Mouse (Mus musculus) heart, postnatal 0 days (tissue): ENCODE data around the gene Tcf15. TPM values are rescaled to one million over a fixed set of nuclear protein-coding genes. Genes with fewer than 3 reads are reported as not detected.

ENCODE experiments used
- ATAC-seq: fragments of 200-750 bp; cut with Nextera tagmentation; 2 replicates; pipeline ENCODE4 v1.8.0; 2017; ENCODE audit warnings: low read depth, moderate number of reproducible peaks, moderate library complexity; ENCODE audit not compliant: insufficient read depth
- DNase-seq: peaks from one replicate; pipeline ENCODE4 v3.0.0-alpha.2; 2016; ENCODE audit warnings: low spot score
- H3K27ac ChIP-seq: fragments of 300-500 bp; sonication (generic); 2 replicates; pipeline ENCODE4 v1.5.1; 2014; ENCODE audit warnings: low read depth, mild to moderate bottlenecking
- H3K27me3 ChIP-seq: fragments of 300-500 bp; sonication (generic); 2 replicates; pipeline ENCODE4 v1.6.1; 2014; ENCODE audit warnings: low read length, mixed read lengths; ENCODE audit not compliant: control insufficient read depth, insufficient read depth
- H3K36me3 ChIP-seq: fragments of 300-500 bp; sonication (generic); replicated peaks from 2 replicates; pipeline ENCODE4 v1.6.1; 2014; ENCODE audit warnings: low read length, mixed read lengths; ENCODE audit not compliant: control insufficient read depth, insufficient read depth
- H3K4me1 ChIP-seq: fragments of 300-500 bp; sonication (generic); 2 replicates; pipeline ENCODE4 v1.6.1; 2014; ENCODE audit warnings: antibody characterized with exemption; ENCODE audit not compliant: control insufficient read depth, insufficient read depth
- H3K4me2 ChIP-seq: fragments of 300-500 bp; sonication (generic); 2 replicates; pipeline ENCODE4 v1.6.1; 2014; ENCODE audit warnings: low read depth, mild to moderate bottlenecking, low read length, moderate library complexity
- H3K4me3 ChIP-seq: fragments of 300-500 bp; sonication (generic); 2 replicates; pipeline ENCODE4 v1.5.1; 2014; ENCODE audit warnings: low read depth, low read length
- H3K9ac ChIP-seq: fragments of 300-500 bp; sonication (generic); replicated peaks from 2 replicates; pipeline ENCODE4 v1.6.1; 2014; ENCODE audit warnings: low read depth, low read length, mixed read lengths
- H3K9me3 ChIP-seq: fragments of 300-500 bp; sonication (generic); replicated peaks from 2 replicates; pipeline ENCODE4 v1.6.1; 2016; ENCODE audit warnings: low read length; ENCODE audit not compliant: control insufficient read depth
- CTCF ChIP-seq: IDR thresholded peaks from 2 replicates; pipeline ENCODE4 v1.5.1; 2016; ENCODE audit warnings: antibody characterized with exemption, control low read depth, low read depth
- EP300 ChIP-seq: IDR thresholded peaks from 2 replicates; pipeline ENCODE4 v1.6.1; 2016; ENCODE audit warnings: antibody characterized with exemption, low read depth
- WGBS: fragments of 180-500 bp; shearing (Covaris S2); extraction: QIAGEN DNeasy Blood & Tissue Kit; methylation state at CpG from one replicate; pipeline ENCODE4 v1.1.7; 2014; 5-methylcytosine and 5-hydroxymethylcytosine counted together
- polyA plus RNA-seq: library from polyadenylated mRNA; unstranded; fragments of >200 nt; fragmentation: Nextera tagmentation; extraction: Ambion mirVana; gene quantifications from 2 replicates; pipeline ENCODE4 v1.2.1, GENCODE M21; 2015
- total RNA-seq: library from RNA; depleted of rRNA; stranded (reverse); fragments of >200 nt; gene quantifications from 2 replicates; pipeline ENCODE4 v1.2.3, GENCODE M21; 2014; ENCODE audit warnings: low replicate concordance

Tcf15 gene
- total and polyA plus RNA-seq, 2 experiments from 2014 or later = 23.0 to 36.8 TPM

DNA sequence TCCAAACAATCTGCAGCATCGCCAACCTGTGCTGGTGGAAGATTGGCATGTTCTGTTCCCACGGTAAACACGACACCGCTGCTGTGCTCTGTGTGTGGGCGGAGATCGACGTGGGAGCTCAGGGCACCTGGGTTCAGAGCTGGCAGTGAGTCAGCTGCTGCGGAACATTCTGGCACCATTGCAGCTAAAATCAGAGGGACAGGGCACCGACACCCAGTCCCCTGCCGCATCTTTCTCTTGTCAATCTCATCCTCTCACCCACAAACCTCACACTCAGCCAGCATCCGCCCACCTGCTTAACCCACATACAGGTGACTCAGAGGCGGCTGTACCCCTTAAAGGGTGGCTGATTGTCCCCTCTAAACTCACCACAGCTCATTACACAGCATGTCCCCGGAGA is 41.6 kb upstream of the Tcf15 start:
- Histone ChIP-seq H3K9ac (no peak overlapping the region), H3K4me3 (no peak overlapping the region), H3K27me3 (peaks cover 12% of the 10 kb centered on the region; the same call in 1 of the 2 replicates), H3K4me2 (no peak overlapping the region), H3K9me3 (no peaks in the 10 kb centered on the region), H3K4me1 (peaks cover 7% of the 10 kb centered on the region; the same call in 1 of the 2 replicates), H3K36me3 (no peaks in the 10 kb centered on the region), H3K27ac (no peak overlapping the region)
- TF ChIP-seq CTCF (no peak), EP300 (no peak)
- 68% methylated on average over 13 of the region's 13 CpGs for WGBS
- DNase-seq (no peak), ATAC-seq (no peak)

DNA sequence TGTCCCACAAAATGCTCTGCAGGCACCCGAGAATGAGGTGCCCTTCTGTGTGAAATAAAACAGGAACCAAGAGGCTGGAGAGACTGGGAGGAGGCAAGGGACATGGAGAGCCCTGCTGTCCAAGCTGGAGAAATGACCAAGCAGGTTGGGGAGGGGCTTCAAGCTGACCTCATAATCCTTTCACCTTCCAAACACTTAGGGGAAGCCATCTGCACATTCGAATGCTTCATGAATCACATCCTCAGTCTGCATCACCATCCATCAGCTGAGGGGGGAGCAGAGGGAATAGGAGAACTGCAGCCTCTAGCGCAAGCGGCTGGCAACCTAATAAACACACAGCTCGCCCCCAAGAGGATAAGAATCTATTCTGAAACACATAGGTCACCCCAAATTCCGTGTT is 41.0 kb upstream of the Tcf15 start:
- ATAC-seq (no peak), DNase-seq (no peak)
- peaks cover 2% of the 10 kb centered on the region; the same call in 1 of the 2 replicates for H3K9me3 ChIP-seq
- TF ChIP-seq EP300 = no peak
- TF ChIP-seq CTCF = no peak
- H3K4me3 ChIP-seq = no peak overlapping the region
- H3K27ac ChIP-seq = no peak overlapping the region
- 56% methylated on average over 6 of the region's 6 CpGs for WGBS
- H3K9ac ChIP-seq = no peak overlapping the region
- no peak overlapping the region for H3K4me2 ChIP-seq
- H3K36me3 ChIP-seq = no peaks in the 10 kb centered on the region
- peaks cover 12% of the 10 kb centered on the region; the same call in 1 of the 2 replicates for H3K27me3 ChIP-seq
- H3K4me1 ChIP-seq = peaks cover 7% of the 10 kb centered on the region; the same call in 1 of the 2 replicates

DNA sequence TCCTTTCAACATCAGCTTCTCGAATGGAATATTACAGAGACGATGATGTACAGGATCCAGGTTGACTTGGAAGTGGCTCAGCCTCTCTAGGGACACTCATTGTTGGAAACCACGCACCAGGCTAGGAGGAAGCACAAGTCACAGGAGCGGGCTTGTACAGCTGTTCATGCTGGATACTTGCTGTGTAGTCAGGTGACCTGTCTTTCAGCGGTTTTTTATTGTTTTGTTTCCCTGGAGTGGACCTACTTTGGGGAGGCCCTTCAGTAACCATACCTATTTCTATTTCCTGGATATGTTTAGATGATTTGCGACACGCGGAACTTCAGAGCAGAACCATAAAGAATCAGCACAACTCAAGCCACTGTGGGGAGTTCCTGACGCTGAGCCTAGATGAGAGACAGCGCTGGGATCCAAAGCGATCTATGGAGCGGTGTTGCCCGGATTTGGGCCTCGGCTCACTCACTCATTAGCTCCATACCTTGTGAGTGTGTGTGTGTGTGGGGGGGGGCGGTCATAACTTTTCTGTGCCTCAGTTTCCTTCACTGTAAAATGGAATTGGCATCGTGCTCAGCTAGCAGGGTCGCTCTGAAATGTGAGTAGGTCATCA is 38.5 kb upstream of the Tcf15 start:
- H3K4me2 ChIP-seq = peak overlapping the region; percentile 87
- no peak overlapping the region for H3K27ac ChIP-seq
- H3K9ac ChIP-seq = no peak overlapping the region
- peaks cover 7% of the 10 kb centered on the region; the same call in 1 of the 2 replicates for H3K4me1 ChIP-seq
- ATAC-seq = no peak
- TF ChIP-seq EP300 = no peak
- TF ChIP-seq CTCF = no peak
- H3K36me3 ChIP-seq = no peaks in the 10 kb centered on the region
- H3K4me3 ChIP-seq = peak overlapping the region; percentile 75
- DNase-seq = no peak
- peaks cover 4% of the 10 kb centered on the region; the same call in 1 of the 2 replicates for H3K9me3 ChIP-seq
- H3K27me3 ChIP-seq = peaks cover under 1% of the 10 kb centered on the region; the same call in 1 of the 2 replicates
- WGBS = 20% methylated on average over 17 of the region's 17 CpGs

DNA sequence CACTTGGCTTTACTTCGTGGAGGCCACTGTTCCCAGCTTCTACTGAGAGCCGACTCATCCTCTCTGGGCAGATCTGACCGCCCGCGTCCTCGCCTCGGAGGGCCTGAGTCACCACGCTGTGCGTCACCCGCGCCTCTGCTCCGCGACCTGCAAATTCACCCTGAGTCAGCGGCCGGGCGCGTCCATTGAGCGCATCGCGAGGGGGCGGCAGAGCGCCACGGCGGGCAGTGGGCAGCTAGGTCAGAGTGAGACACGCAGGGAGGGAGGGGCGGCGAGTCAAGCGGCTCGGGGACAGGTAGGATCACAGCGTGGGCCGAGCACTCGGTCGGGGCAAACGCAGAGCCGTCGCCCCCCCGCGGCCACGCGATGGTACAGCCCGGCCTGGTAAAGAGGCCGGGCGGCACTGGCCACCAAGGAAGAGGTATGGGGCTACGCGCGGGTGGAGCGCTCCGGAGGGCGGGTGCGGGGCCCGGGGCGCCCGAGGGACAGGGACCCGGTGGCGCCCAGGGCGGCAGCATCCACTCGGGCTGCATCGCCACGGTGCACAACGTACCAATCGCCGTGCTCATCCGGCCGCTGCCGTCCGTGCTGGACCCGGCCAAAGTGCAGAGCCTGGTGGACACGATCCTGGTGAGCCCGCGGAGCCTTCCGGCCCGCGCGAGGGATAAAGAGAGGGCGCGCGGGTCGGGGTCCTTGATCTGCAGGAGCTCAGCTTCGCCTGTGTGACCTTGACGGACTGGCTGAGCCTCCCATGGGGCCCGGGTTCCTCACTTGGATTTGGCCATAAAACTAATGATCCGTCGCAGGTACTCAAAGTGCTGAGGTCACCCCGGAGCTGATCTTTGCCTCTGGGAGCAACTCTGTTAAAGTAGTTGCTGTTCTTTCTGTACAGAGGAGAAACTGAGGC is 37.8 kb upstream of the Tcf15 start, which contains the start of gene Srxn1:
Srxn1 (plus strand) TSS at position 199 of the 907 bp plus-strand sequence.
- H3K27ac ChIP-seq = peak within 1 kb of the TSS; percentile 49; the same call in 1 of the 2 replicates
- DNase-seq = peak; percentile 87

GRCm38 (mm10) chr2:152106225-152106595 is 37.2 kb upstream of the Tcf15 start:
- Histone ChIP-seq H3K27me3 (no peaks in the 10 kb centered on the region; the same call in 1 of the 2 replicates), H3K4me3 (peak overlapping the region; percentile 75), H3K4me2 (peak overlapping the region; percentile 87), H3K9ac (peak overlapping the region; percentile 79; the same call in 1 of the 2 replicates), H3K36me3 (no peaks in the 10 kb centered on the region), H3K4me1 (peaks cover 7% of the 10 kb centered on the region; the same call in 1 of the 2 replicates), H3K27ac (no peak overlapping the region), H3K9me3 (peaks cover 4% of the 10 kb centered on the region; the same call in 1 of the 2 replicates)
- no peak for TF ChIP-seq EP300
- no peak for TF ChIP-seq CTCF
- ATAC-seq (no peak), DNase-seq (no peak)
- 75% methylated on average over 3 of the region's 3 CpGs for WGBS

More for the DNA sequence above, 37.8 kb upstream of the Tcf15 start, which contains the start of gene Srxn1:
- Histone ChIP-seq H3K27me3 (no peaks in the 10 kb centered on the region; the same call in 1 of the 2 replicates), H3K4me2 (peak within 1 kb of the TSS; percentile 87), H3K4me3 (peak within 1 kb of the TSS; percentile 75), H3K36me3 (no peaks in the 10 kb centered on the region), H3K9ac (peak within 1 kb of the TSS; percentile 79), H3K9me3 (peaks cover 4% of the 10 kb centered on the region; the same call in 1 of the 2 replicates), H3K4me1 (peaks cover 7% of the 10 kb centered on the region; the same call in 1 of the 2 replicates)
- peak; percentile 93 for ATAC-seq
- TF ChIP-seq CTCF (peak; percentile 57), EP300 (0 out of 2 replicates have a peak, but pooled peaks have one; percentile 40)
- WGBS = 2% methylated on average over 69 of the region's 84 CpGs
